Mouse (Mus musculus) spleen, adult 2 months (tissue): ENCODE measurements at regions not wholly inside any gene's neighbourhood (a gene's known extent, or its start where the extent isn't known, plus 50 kb on each side); places are given as distances from the start of the nearest gene placed in this dataset.
A peak's percentile ranks its signal among the peaks of the same experiment; 100 is the strongest.

ENCODE experiments used
- DNase-seq, 2 experiments: peaks; one replicate each; pipeline versions ENCODE4 v3.0.0 to v3.0.0-alpha.2; 2012 to 2021; ENCODE audit warnings: low spot score in 2 of 2, low read depth in 1 of 2
- H3K27ac ChIP-seq: fragments of 200-500 bp; 2 replicates; pipeline ENCODE4 v1.5.1; 2012; ENCODE audit warnings: low read length, inconsistent platforms; ENCODE audit not compliant: insufficient read depth
- H3K27me3 ChIP-seq: fragments of 200-500 bp; 2 replicates; pipeline ENCODE4 v1.6.1; 2012; ENCODE audit warnings: mild to moderate bottlenecking, moderate library complexity, low read length, inconsistent platforms; ENCODE audit not compliant: control insufficient read depth, insufficient read depth
- H3K36me3 ChIP-seq: fragments of 200-500 bp; 2 replicates; pipeline ENCODE4 v1.6.1; 2012; ENCODE audit warnings: mild to moderate bottlenecking, low read length, inconsistent platforms; ENCODE audit not compliant: control insufficient read depth, insufficient read depth
- H3K4me1 ChIP-seq: fragments of 200-500 bp; 2 replicates; pipeline ENCODE4 v1.6.1; 2011; ENCODE audit warnings: inconsistent platforms; ENCODE audit not compliant: control insufficient read depth, insufficient read depth, insufficient read length
- H3K4me3 ChIP-seq: fragments of 200-500 bp; 2 replicates; pipeline ENCODE4 v1.5.1; 2011; ENCODE audit warnings: mild to moderate bottlenecking, inconsistent platforms; ENCODE audit not compliant: insufficient read depth, insufficient read length; ENCODE audit errors: extremely low read depth
- CTCF ChIP-seq: fragments of 200-500 bp; IDR thresholded peaks from 2 replicates; pipeline ENCODE4 v1.5.1; 2011; ENCODE audit warnings: mild to moderate bottlenecking, inconsistent platforms; ENCODE audit not compliant: insufficient read depth, insufficient read length, insufficient replicate concordance; ENCODE audit errors: extremely low read depth
- POLR2A ChIP-seq: fragments of 200-500 bp; IDR thresholded peaks from 2 replicates; pipeline ENCODE4 v1.6.1; 2011; ENCODE audit warnings: low read depth, low read length, inconsistent platforms
- WGBS: fragments of 180-500 bp; shearing (Covaris S2); methylation state at CpG from one replicate; pipeline ENCODE4 v1.1.7; 2018; 5-methylcytosine and 5-hydroxymethylcytosine counted together

GRCm38 (mm10) chr2:9791970-9792369, 89.1 kb upstream of the 4930412O13Rik start:
- Histone ChIP-seq H3K4me1 (no peaks in the 10 kb centered on the region), H3K36me3 (no peaks in the 10 kb centered on the region), H3K27me3 (no peaks in the 10 kb centered on the region), H3K27ac (no peak overlapping the region), H3K4me3 (no peak overlapping the region)
- TF ChIP-seq CTCF (no peak), POLR2A (no peak)
- DNase-seq, result no peak
- WGBS, result 98% methylated on average over 1 of the region's 1 CpGs

GRCm38 (mm10) chr2:9792381-9792780, 88.7 kb upstream of the 4930412O13Rik start:
- TF ChIP-seq CTCF, result no peak
- no peak for TF ChIP-seq POLR2A
- no peaks in the 10 kb centered on the region for H3K27me3 ChIP-seq
- H3K4me3 ChIP-seq, result no peak overlapping the region
- H3K27ac ChIP-seq, result no peak overlapping the region
- no peaks in the 10 kb centered on the region for H3K4me1 ChIP-seq
- DNase-seq, result no peak
- 80% methylated on average over 1 of the region's 1 CpGs for WGBS
- H3K36me3 ChIP-seq, result no peaks in the 10 kb centered on the region

- Histone ChIP-seq H3K27me3 (no peaks in the 10 kb centered on the region), H3K27ac (no peak overlapping the region), H3K4me3 (no peak overlapping the region), H3K36me3 (no peaks in the 10 kb centered on the region), H3K4me1 (no peaks in the 10 kb centered on the region)
- TF ChIP-seq CTCF (no peak), POLR2A (no peak)
- no peak for DNase-seq
- WGBS, result 81% methylated on average over 4 of the region's 4 CpGs
Measured at GRCm38 (mm10) chr2:9795401-9795800, 85.7 kb upstream of the 4930412O13Rik start.

GRCm38 (mm10) chr2:9801484-9801883, 79.6 kb upstream of the 4930412O13Rik start:
- Histone ChIP-seq H3K4me1 (no peaks in the 10 kb centered on the region; the same call in 1 of the 2 replicates), H3K27me3 (no peaks in the 10 kb centered on the region), H3K36me3 (no peaks in the 10 kb centered on the region), H3K4me3 (no peak overlapping the region), H3K27ac (no peak overlapping the region)
- 8% methylated on average over 8 of the region's 8 CpGs for WGBS
- no peak for TF ChIP-seq CTCF
- TF ChIP-seq POLR2A, result no peak
- DNase-seq, result peak in 1 of 2 experiments; percentile 8

GRCm38 (mm10) chr2:9804306-9804705, 76.7 kb upstream of the 4930412O13Rik start:
- WGBS, result 36% methylated on average over 3 of the region's 3 CpGs
- H3K36me3 ChIP-seq, result no peaks in the 10 kb centered on the region
- DNase-seq, result no peak
- H3K27me3 ChIP-seq, result no peaks in the 10 kb centered on the region
- no peak overlapping the region for H3K27ac ChIP-seq
- no peaks in the 10 kb centered on the region; the same call in 1 of the 2 replicates for H3K4me1 ChIP-seq
- H3K4me3 ChIP-seq, result no peak overlapping the region
- TF ChIP-seq POLR2A, result no peak
- no peak for TF ChIP-seq CTCF

GRCm38 (mm10) chr2:9805590-9805989, 75.5 kb upstream of the 4930412O13Rik start:
- Histone ChIP-seq H3K27me3 (no peaks in the 10 kb centered on the region), H3K4me1 (no peaks in the 10 kb centered on the region; the same call in 1 of the 2 replicates), H3K36me3 (no peaks in the 10 kb centered on the region), H3K4me3 (no peak overlapping the region), H3K27ac (no peak overlapping the region)
- TF ChIP-seq CTCF, result no peak
- TF ChIP-seq POLR2A, result no peak
- no peak for DNase-seq
- 93% methylated on average over 6 of the region's 6 CpGs for WGBS
